Mouse (Mus musculus) MEL (cell line): ENCODE results near the gene Phospho2. TPM values are rescaled to one million over a fixed set of nuclear protein-coding genes. Genes with fewer than 3 reads are reported as not detected.

Experiments used
- DNase-seq: peaks from one replicate; pipeline ENCODE4 v3.0.0; 2011; ENCODE audit warnings: low read depth, low spot score
- H3K27ac ChIP-seq: 2 replicates; pipeline ENCODE4 v1.5.1; 2012; ENCODE audit warnings: low read depth, mild to moderate bottlenecking, control low read depth, low read length, moderate library complexity; ENCODE audit not compliant: control insufficient read depth
- H3K27me3 ChIP-seq, 2 experiments: fragments of 150-350 bp in 1 of 2; sonication (generic) in 1 of 2; 2 replicates each; pipeline ENCODE4 v1.6.1; 2012; ENCODE audit warnings: low read length in 2 of 2, mild to moderate bottlenecking in 2 of 2, improper control_type of control experiment in 1 of 2, moderate library complexity in 1 of 2; ENCODE audit not compliant: insufficient read depth in 2 of 2, control insufficient read depth in 1 of 2
- H3K36me3 ChIP-seq, 2 experiments: 2 replicates each; pipeline ENCODE4 v1.6.1; 2012 to 2014; ENCODE audit warnings: low read length in 2 of 2, improper control_type of control experiment in 1 of 2, inconsistent platforms in 1 of 2, mild to moderate bottlenecking in 1 of 2; ENCODE audit not compliant: insufficient read depth in 2 of 2, control insufficient read depth in 1 of 2
- H3K4me1 ChIP-seq, 2 experiments: fragments of 150-350 bp in 1 of 2; sonication (generic) in 1 of 2; 2 replicates each; pipeline ENCODE4 v1.6.1; 2012; ENCODE audit warnings: low read length in 2 of 2, improper control_type of control experiment in 1 of 2, mild to moderate bottlenecking in 1 of 2; ENCODE audit not compliant: insufficient read depth in 2 of 2, control insufficient read depth in 1 of 2
- H3K4me3 ChIP-seq, 2 experiments: fragments of 150-350 bp in 1 of 2; sonication (generic) in 1 of 2; 2 replicates each; pipeline ENCODE4 v1.5.1; 2012; ENCODE audit warnings: low read depth in 2 of 2, low read length in 2 of 2, mild to moderate bottlenecking in 2 of 2, moderate library complexity in 2 of 2, control low read depth in 1 of 2, improper control_type of control experiment in 1 of 2; ENCODE audit not compliant: control insufficient read depth in 1 of 2, insufficient read depth in 1 of 2
- H3K79me2 ChIP-seq: 2 replicates; pipeline ENCODE4 v1.6.1; 2012; ENCODE audit warnings: mild to moderate bottlenecking, low read length, moderate library complexity; ENCODE audit not compliant: control insufficient read depth, poor library complexity, insufficient read depth
- H3K9ac ChIP-seq: 2 replicates; pipeline ENCODE4 v1.6.1; 2012; ENCODE audit warnings: low read depth, mild to moderate bottlenecking, control low read depth, low read length, moderate library complexity; ENCODE audit not compliant: control insufficient read depth, poor library complexity, severe bottlenecking
- H3K9me3 ChIP-seq: fragments of 150-350 bp; sonication (generic); replicated peaks from 2 replicates; pipeline ENCODE4 v1.6.1; 2012; ENCODE audit warnings: mild to moderate bottlenecking, low read length, improper control_type of control experiment, moderate library complexity; ENCODE audit not compliant: insufficient read depth
- BHLHE40 ChIP-seq: IDR thresholded peaks from 2 replicates; pipeline ENCODE4 v1.6.1; 2012; ENCODE audit warnings: low read depth, mild to moderate bottlenecking, inconsistent platforms, low read length, improper control_type of control experiment, borderline replicate concordance
- CHD1 ChIP-seq: IDR thresholded peaks from 2 replicates; pipeline ENCODE4 v1.6.1; 2012; ENCODE audit warnings: low read depth, mild to moderate bottlenecking, inconsistent platforms, low read length, improper control_type of control experiment
- CHD2 ChIP-seq: IDR thresholded peaks from 2 replicates; pipeline ENCODE4 v1.6.1; 2011; ENCODE audit warnings: low read length, improper control_type of control experiment
- CTCF ChIP-seq, 3 experiments: IDR thresholded peaks in 2 of 3; conservative IDR thresholded peaks in 1 of 3; 2 replicates each; pipeline ENCODE4 v1.5.1; 2011 to 2012; ENCODE audit warnings: low read length in 3 of 3, low read depth in 2 of 3, mild to moderate bottlenecking in 2 of 3, improper control_type of control experiment in 1 of 3, inconsistent platforms in 1 of 3, mixed read lengths in 1 of 3, moderate library complexity in 1 of 3; ENCODE audit not compliant: control insufficient read depth in 1 of 3, insufficient read depth in 1 of 3, poor library complexity in 1 of 3, severe bottlenecking in 1 of 3
- E2F4 ChIP-seq: IDR thresholded peaks from 2 replicates; pipeline ENCODE4 v1.6.1; 2011; ENCODE audit warnings: low read depth, low read length, improper control_type of control experiment, borderline replicate concordance
- GATA1 ChIP-seq: IDR thresholded peaks from 2 replicates; pipeline ENCODE4 v1.6.1; 2011; ENCODE audit warnings: low read depth, low read length, improper control_type of control experiment
- HCFC1 ChIP-seq: IDR thresholded peaks from 2 replicates; pipeline ENCODE4 v1.6.1; 2012; ENCODE audit warnings: low read depth, mild to moderate bottlenecking, inconsistent platforms, low read length, improper control_type of control experiment, moderate library complexity
- JUND ChIP-seq: IDR thresholded peaks from 2 replicates; pipeline ENCODE4 v1.6.1; 2011; ENCODE audit warnings: low read depth, mild to moderate bottlenecking, improper control_type of control experiment, low read length
- MAFK ChIP-seq: IDR thresholded peaks from 2 replicates; pipeline ENCODE4 v1.6.1; 2011; ENCODE audit warnings: low read depth, mild to moderate bottlenecking, low read length, improper control_type of control experiment, borderline replicate concordance
- MEF2A ChIP-seq: IDR thresholded peaks from 2 replicates; pipeline ENCODE4 v1.6.1; 2014; ENCODE audit warnings: low read depth, mild to moderate bottlenecking, inconsistent platforms, low read length, improper control_type of control experiment; ENCODE audit not compliant: poor library complexity, insufficient replicate concordance, severe bottlenecking; ENCODE audit errors: extremely low read depth
- MXI1 ChIP-seq: IDR thresholded peaks from 2 replicates; pipeline ENCODE4 v1.6.1; 2011; ENCODE audit warnings: mild to moderate bottlenecking, low read depth, low read length, improper control_type of control experiment
- MYB ChIP-seq: IDR thresholded peaks from 2 replicates; pipeline ENCODE4 v1.6.1; 2011; ENCODE audit warnings: mild to moderate bottlenecking, low read depth, low read length, improper control_type of control experiment
- MYC ChIP-seq: IDR thresholded peaks from 2 replicates; pipeline ENCODE4 v1.6.1; 2011; ENCODE audit warnings: low read depth, mild to moderate bottlenecking, low read length, improper control_type of control experiment, moderate library complexity
- NELFE ChIP-seq: IDR thresholded peaks from 2 replicates; pipeline ENCODE4 v1.6.1; 2011; ENCODE audit warnings: low read depth, low read length, improper control_type of control experiment
- NRF1 ChIP-seq: IDR thresholded peaks from 2 replicates; pipeline ENCODE4 v1.6.1; 2014; ENCODE audit warnings: low read depth, mild to moderate bottlenecking, inconsistent platforms, low read length, improper control_type of control experiment, moderate library complexity; ENCODE audit not compliant: poor library complexity, insufficient read depth, severe bottlenecking
- POLR2A ChIP-seq, 2 experiments: IDR thresholded peaks; 2 replicates each; pipeline ENCODE4 v1.6.1; 2011 to 2012; ENCODE audit warnings: low read length in 2 of 2, mild to moderate bottlenecking in 2 of 2, control low read depth in 1 of 2, improper control_type of control experiment in 1 of 2, low read depth in 1 of 2, moderate library complexity in 1 of 2; ENCODE audit not compliant: control insufficient read depth in 1 of 2, insufficient read depth in 1 of 2, poor library complexity in 1 of 2
- POLR2AphosphoS2 ChIP-seq: IDR thresholded peaks from 2 replicates; pipeline ENCODE4 v1.6.1; 2011; ENCODE audit warnings: low read length, improper control_type of control experiment
- POLR2AphosphoS5 ChIP-seq: IDR thresholded peaks from 2 replicates; pipeline ENCODE4 v1.6.1; 2012; ENCODE audit warnings: low read depth, borderline replicate concordance, mild to moderate bottlenecking, inconsistent platforms, low read length, moderate library complexity, mixed read lengths
- RAD21 ChIP-seq: IDR thresholded peaks from 2 replicates; pipeline ENCODE4 v1.6.1; 2011; ENCODE audit warnings: mild to moderate bottlenecking, low read depth, low read length, improper control_type of control experiment
- RCOR1 ChIP-seq: IDR thresholded peaks from 2 replicates; pipeline ENCODE4 v1.6.1; 2012; ENCODE audit warnings: low read depth, mild to moderate bottlenecking, inconsistent platforms, low read length, improper control_type of control experiment
- SIN3A ChIP-seq: IDR thresholded peaks from 2 replicates; pipeline ENCODE4 v1.6.1; 2012; ENCODE audit warnings: low read length, improper control_type of control experiment, inconsistent platforms
- SMC3 ChIP-seq: IDR thresholded peaks from 2 replicates; pipeline ENCODE4 v1.6.1; 2011; ENCODE audit warnings: low read depth, low read length, improper control_type of control experiment
- TAL1 ChIP-seq: IDR thresholded peaks from 2 replicates; pipeline ENCODE4 v1.6.1; 2012; ENCODE audit warnings: mild to moderate bottlenecking, inconsistent platforms, low read length, moderate library complexity, mixed read lengths
- UBTF ChIP-seq: IDR thresholded peaks from 2 replicates; pipeline ENCODE4 v1.6.1; 2012; ENCODE audit warnings: low read depth, mild to moderate bottlenecking, inconsistent platforms, low read length, improper control_type of control experiment, moderate library complexity, borderline replicate concordance; ENCODE audit not compliant: insufficient read depth
- USF2 ChIP-seq, 2 experiments: IDR thresholded peaks; 2 replicates each; pipeline ENCODE4 v1.6.1; 2011 to 2012; ENCODE audit warnings: improper control_type of control experiment in 2 of 2, low read length in 2 of 2, borderline replicate concordance in 1 of 2, inconsistent platforms in 1 of 2, low read depth in 1 of 2, mild to moderate bottlenecking in 1 of 2; ENCODE audit not compliant: insufficient read depth in 1 of 2
- ZC3H11A ChIP-seq: IDR thresholded peaks from 2 replicates; pipeline ENCODE4 v1.6.1; 2012; ENCODE audit warnings: low read depth, mild to moderate bottlenecking, inconsistent platforms, low read length, improper control_type of control experiment
- ZKSCAN1 ChIP-seq: IDR thresholded peaks from 2 replicates; pipeline ENCODE4 v1.6.1; 2012; ENCODE audit warnings: low read depth, mild to moderate bottlenecking, inconsistent platforms, low read length, improper control_type of control experiment, moderate library complexity
- ZNF384 ChIP-seq: IDR thresholded peaks from 2 replicates; pipeline ENCODE4 v1.6.1; 2012; ENCODE audit warnings: low read depth, mild to moderate bottlenecking, inconsistent platforms, low read length, improper control_type of control experiment
- polyA plus RNA-seq, 2 experiments: library from polyadenylated mRNA; stranded (reverse) in 1 of 2; unstranded in 1 of 2; fragments of >175 nt in 1 of 2; fragments of >200 nt in 1 of 2; gene quantifications; 2 replicates each; pipeline versions ENCODE4 v1.2.1 to v1.2.4; 2012; ENCODE audit warnings: low replicate concordance in 2 of 2, low read depth in 1 of 2; ENCODE audit not compliant: insufficient read length in 2 of 2, insufficient read depth in 1 of 2, missing spikeins in 1 of 2
- total RNA-seq: library from RNA; depleted of rRNA; stranded (reverse); fragments of 300-350 nt; gene quantifications from 2 replicates; pipeline ENCODE4 v1.2.3, GENCODE M21; 2012

The Phospho2 gene
- total and polyA plus RNA-seq, 3 experiments: 11.8 to 13.2 TPM; not detected in 1

DNA sequence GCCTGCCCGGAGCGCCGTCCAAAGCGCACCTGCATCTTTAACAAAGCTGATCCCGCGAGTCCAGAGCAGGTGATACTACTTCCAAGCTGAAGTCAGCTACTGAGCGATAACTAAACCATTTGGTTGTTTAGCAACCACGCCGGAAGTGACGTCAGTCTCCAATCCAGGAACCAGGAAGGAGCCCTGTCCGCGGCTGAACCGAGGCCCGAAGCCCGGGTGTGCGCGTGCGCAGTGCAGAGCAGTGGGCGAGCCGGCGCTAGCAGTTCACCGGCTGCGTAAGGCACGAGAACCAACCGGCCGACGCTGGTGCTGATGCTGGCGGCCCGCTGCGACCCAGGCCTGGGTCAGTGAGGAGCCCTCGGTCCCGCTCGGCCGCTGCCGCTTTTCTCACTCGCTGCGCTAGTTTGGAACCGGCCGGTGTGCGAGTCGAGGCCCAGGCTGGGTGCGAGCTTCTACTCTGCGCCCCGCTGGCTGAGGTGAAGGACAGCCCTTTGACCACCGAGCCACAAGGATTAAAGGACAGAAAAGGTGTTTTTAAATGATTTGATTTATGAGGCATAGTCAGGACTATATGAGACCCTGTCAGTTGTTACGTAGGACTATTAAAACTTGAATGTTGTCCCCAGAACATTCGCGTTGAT lies at the start of gene Phospho2, which contains the start of gene Ccdc173 (continued):
- TF ChIP-seq RAD21: no peak
- TF ChIP-seq JUND: no peak
- TF ChIP-seq RCOR1: no peak
- peak; percentile 67 for TF ChIP-seq NELFE
- TF ChIP-seq, all 39 proteins: peak for 13

- peaks cover 0 to 54% of the 10 kb centered on the region in 2 experiments; a peak in 2 of 4 replicates for H3K36me3 ChIP-seq
These were observed 44.3 kb upstream of the Phospho2 start for GRCm38 (mm10) chr2:69745091-69745490.

GRCm38 (mm10) chr2:69760980-69761379 lies 28.4 kb upstream of the Phospho2 start:
- Histone ChIP-seq H3K4me1 (no peaks in the 10 kb centered on the region), H3K27ac (no peak overlapping the region), H3K4me3 (no peak overlapping the region)
- DNase-seq: no peak
- TF ChIP-seq UBTF (no peak), CHD2 (no peak), MAFK (no peak), HCFC1 (no peak), POLR2A (IDR thresholded peaks at IDR 0.05; ENCODE audit: control insufficient read depth in 1 of 2, insufficient read depth in 1 of 2, low read depth in 1 of 2, low read length in 2 of 2, poor library complexity in 1 of 2) (no peak), USF2 (IDR thresholded peaks at IDR 0.05; ENCODE audit: borderline replicate concordance in 1 of 2, insufficient read depth in 1 of 2, low read depth in 1 of 2, low read length in 2 of 2) (no peak), CTCF (IDR thresholded peaks at IDR 0.05 in 2 of 3, conservative IDR thresholded peaks at IDR 0.05 in 1 of 3; ENCODE audit: control insufficient read depth in 1 of 3, insufficient read depth in 1 of 3, low read depth in 2 of 3, low read length in 3 of 3, poor library complexity in 1 of 3, severe bottlenecking in 1 of 3) (no peak), CHD1 (no peak), E2F4 (no peak), TAL1 (no peak), ZC3H11A (no peak), MXI1 (no peak), GATA1 (no peak)
- TF ChIP-seq, all 39 proteins: peak for 0
- H3K9ac ChIP-seq: no peak overlapping the region
- no peaks in the 10 kb centered on the region for H3K9me3 ChIP-seq
- H3K79me2 ChIP-seq: no peaks in the 10 kb centered on the region
- no peaks in the 10 kb centered on the region for H3K27me3 ChIP-seq
- peaks cover 0 to 4% of the 10 kb centered on the region in 2 experiments; a peak in 1 of 4 replicates for H3K36me3 ChIP-seq

More at GRCm38 (mm10) chr2:69745091-69745490, 44.3 kb upstream of the Phospho2 start:
- Histone ChIP-seq H3K4me3 (no peak overlapping the region), H3K9ac (no peak overlapping the region), H3K27me3 (no peaks in the 10 kb centered on the region), H3K79me2 (no peaks in the 10 kb centered on the region), H3K9me3 (no peaks in the 10 kb centered on the region), H3K4me1 (no peaks in the 10 kb centered on the region), H3K27ac (no peak overlapping the region)
- TF ChIP-seq SIN3A (no peak), MXI1 (no peak), MYB (no peak), SMC3 (peak; percentile 25), TAL1 (no peak), NELFE (no peak), POLR2AphosphoS5 (no peak), POLR2A (IDR thresholded peaks at IDR 0.05; ENCODE audit: control insufficient read depth in 1 of 2, insufficient read depth in 1 of 2, low read depth in 1 of 2, low read length in 2 of 2, poor library complexity in 1 of 2) (no peak), MEF2A (no peak), ZC3H11A (no peak), POLR2AphosphoS2 (no peak), BHLHE40 (no peak), CHD2 (no peak), ZNF384 (no peak), CHD1 (no peak), NRF1 (no peak), USF2 (IDR thresholded peaks at IDR 0.05; ENCODE audit: borderline replicate concordance in 1 of 2, insufficient read depth in 1 of 2, low read depth in 1 of 2, low read length in 2 of 2) (no peak), CTCF (IDR thresholded peaks at IDR 0.05 in 2 of 3, conservative IDR thresholded peaks at IDR 0.05 in 1 of 3; ENCODE audit: control insufficient read depth in 1 of 3, insufficient read depth in 1 of 3, low read depth in 2 of 3, low read length in 3 of 3, poor library complexity in 1 of 3, severe bottlenecking in 1 of 3) (peak; percentile 31 to 53 (median 50)), GATA1 (no peak), JUND (no peak), MYC (0 out of 2 replicates have a peak, but pooled peaks have one; percentile 46), RCOR1 (no peak), E2F4 (no peak), ZKSCAN1 (no peak)
- DNase-seq: peak; percentile 41
